In the genomic region with DNA sequence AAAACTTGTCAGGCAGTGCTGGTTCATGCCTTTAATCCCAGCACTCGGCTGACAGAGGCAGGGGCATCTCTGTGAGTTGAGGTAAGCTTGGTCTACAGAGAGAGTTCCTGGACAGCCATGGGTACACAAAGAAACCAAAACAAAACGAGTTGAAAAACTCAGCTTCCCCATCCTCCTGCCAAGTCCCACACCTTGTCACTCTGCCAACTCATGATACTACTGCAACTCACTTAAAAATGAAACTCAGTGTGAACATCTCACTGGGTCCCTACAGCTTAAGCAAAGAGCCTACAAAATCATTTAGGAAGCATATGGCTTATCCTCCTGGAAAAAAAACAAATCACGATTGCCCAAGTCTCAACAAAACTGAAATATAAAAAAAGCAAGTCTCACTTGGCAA, we compare ENCODE assay signal across 22 mouse cellular contexts.
A peak's percentile ranks its signal among the peaks of the same experiment; 100 is the strongest.
DNase-seq lines count a peak whose midpoint lies in the region; ATAC-seq and TF ChIP-seq lines count a peak whose summit lies in the region.
"Had no signal": no experiment of that assay in that cellular context is flagged by ENCODE, and none has a peak within 500 bp of the region (broad histone marks: within the 10 kb centered on the region; RNA-seq: fewer than 3 reads in every experiment).

No protein-coding gene starts in this region.

- no peak for TF ChIP-seq CTCF in lung, postnatal 0 days (IDR thresholded peaks at IDR 0.05)
- TF ChIP-seq CTCF in small intestine, adult 2 months (IDR thresholded peaks at IDR 0.05; ENCODE audit: extremely low read depth, insufficient read length, insufficient replicate concordance, low read depth, low read length), result no peak

- no peaks in the 10 kb centered on the region for H3K27me3 ChIP-seq in lung, postnatal 0 days (replicated peaks; ENCODE audit: insufficient read depth, low read length)
- no peaks in the 10 kb centered on the region for H3K27me3 ChIP-seq in small intestine, adult 2 months (ENCODE audit: control insufficient read depth, insufficient read depth, low read length)
- no peaks in the 10 kb centered on the region for H3K27me3 ChIP-seq in midbrain, embryonic 14.5 days (ENCODE audit: control insufficient read depth, insufficient read depth, low read length)
- H3K27me3 ChIP-seq: forebrain, embryonic 12.5 days; limb, embryonic 13.5 days; stomach, embryonic 15.5 days had no signal

- 29% methylated on average over 3 of the region's 3 CpGs for WGBS in lung, postnatal 0 days
- WGBS in small intestine, adult 2 months, result 12% methylated on average over 3 of the region's 3 CpGs
- 65% methylated on average over 3 of the region's 3 CpGs for whole genome bisulfite sequencing in midbrain, embryonic 14.5 days

- peak; percentile 89 for DNase-seq in heart, adult 11 months
- DNase-seq in heart, postnatal 10 days, result no peak
- DNase-seq in right cerebral cortex, adult 18-20 months, result peak; percentile 10
- DNase-seq in right cerebral cortex, postnatal 14 days, result no peak
- no peak for DNase-seq in lung, postnatal 0 days (ENCODE audit: low spot score)
- no peak for DNase-seq in layer of hippocampus, postnatal 25 days (ENCODE audit: extremely low spot score in 1 of 2, low spot score in 1 of 2)
- DNase-seq in midbrain, embryonic 14.5 days, result no peak
- DNase-seq: cerebellum, adult 9-11 months; gastrocnemius, postnatal 25 days; kidney, adult 18-20 months; kidney, postnatal 10 days; thymus, adult 2 months had no signal

- peak; percentile 19; the same call in 1 of the 2 replicates for ATAC-seq in lung, postnatal 0 days
- no peak for ATAC-seq in midbrain, embryonic 14.5 days (ENCODE audit: low FRiP score, low TSS enrichment)
- ATAC-seq: CD4-positive, CD25-positive, alpha-beta regulatory T cell, adult 4 months had no signal

- no peak for TF ChIP-seq POLR2A in small intestine, adult 2 months (IDR thresholded peaks at IDR 0.05; ENCODE audit: low read depth, low read length)

- no peaks in the 10 kb centered on the region for H3K9me3 ChIP-seq in lung, postnatal 0 days (ENCODE audit: low read length)
- H3K9me3 ChIP-seq in midbrain, embryonic 14.5 days (ENCODE audit: control insufficient read depth, low read length), result no peaks in the 10 kb centered on the region
- H3K9me3 ChIP-seq: forebrain, embryonic 12.5 days; G1E; heart, embryonic 10.5 days; limb, embryonic 13.5 days; midbrain, embryonic 10.5 days; stomach, embryonic 15.5 days had no signal

- H3K4me2 ChIP-seq in lung, postnatal 0 days (replicated peaks; ENCODE audit: low read depth, low read length), result no peak overlapping the region
- no peak overlapping the region for H3K4me2 ChIP-seq in midbrain, embryonic 14.5 days (ENCODE audit: low read length)
- H3K4me2 ChIP-seq: forebrain, embryonic 12.5 days; limb, embryonic 13.5 days; stomach, embryonic 15.5 days had no signal

- H3K4me3 ChIP-seq in lung, postnatal 0 days (ENCODE audit: low read depth, low read length), result no peak overlapping the region
- H3K4me3 ChIP-seq in small intestine, adult 2 months (ENCODE audit: low read depth, low read length), result no peak overlapping the region
- H3K4me3 ChIP-seq in midbrain, embryonic 14.5 days (replicated peaks; ENCODE audit: low read depth, low read length), result no peak overlapping the region
- H3K4me3 ChIP-seq: forebrain, embryonic 12.5 days; heart, embryonic 10.5 days; limb, embryonic 13.5 days; midbrain, embryonic 10.5 days; stomach, embryonic 15.5 days had no signal

- TF ChIP-seq EP300 in lung, postnatal 0 days (IDR thresholded peaks at IDR 0.05), result no peak

- H3K4me1 ChIP-seq in lung, postnatal 0 days (ENCODE audit: insufficient read depth, low read depth, low read length), result no peaks in the 10 kb centered on the region
- peaks cover 5% of the 10 kb centered on the region; the same call in 1 of the 2 replicates for H3K4me1 ChIP-seq in small intestine, adult 2 months (ENCODE audit: control insufficient read depth, insufficient read depth, insufficient read length, low read length)
- H3K4me1 ChIP-seq in midbrain, embryonic 14.5 days (ENCODE audit: control insufficient read depth, insufficient read depth, low read length), result no peaks in the 10 kb centered on the region
- H3K4me1 ChIP-seq: forebrain, embryonic 12.5 days; heart, embryonic 10.5 days; limb, embryonic 13.5 days; midbrain, embryonic 10.5 days; stomach, embryonic 15.5 days had no signal

- no peak overlapping the region for H3K27ac ChIP-seq in lung, postnatal 0 days (ENCODE audit: low read length)
- H3K27ac ChIP-seq in small intestine, adult 2 months (ENCODE audit: insufficient read depth, low read depth, low read length), result peak overlapping the region; percentile 43; the same call in 1 of the 2 replicates
- H3K27ac ChIP-seq in midbrain, embryonic 14.5 days (replicated peaks; ENCODE audit: low read depth, low read length), result no peak overlapping the region
- H3K27ac ChIP-seq: forebrain, embryonic 12.5 days; heart, embryonic 10.5 days; limb, embryonic 13.5 days; liver, embryonic 14.5 days; macrophage; midbrain, embryonic 10.5 days; stomach, embryonic 15.5 days had no signal

- intact Hi-C loops in heart, postnatal 10 days (cut with DNase I), result no loop called here

- H3K36me3 ChIP-seq in lung, postnatal 0 days (ENCODE audit: insufficient read depth, low read length), result no peaks in the 10 kb centered on the region
- H3K36me3 ChIP-seq in small intestine, adult 2 months (ENCODE audit: control insufficient read depth, insufficient read depth, low read length), result no peaks in the 10 kb centered on the region
- H3K36me3 ChIP-seq in midbrain, embryonic 14.5 days (ENCODE audit: control insufficient read depth, insufficient read depth, low read length), result no peaks in the 10 kb centered on the region
- H3K36me3 ChIP-seq: forebrain, embryonic 12.5 days; G1E; heart, embryonic 10.5 days; limb, embryonic 13.5 days; midbrain, embryonic 10.5 days; stomach, embryonic 15.5 days had no signal

- no peak overlapping the region for H3K9ac ChIP-seq in lung, postnatal 0 days (replicated peaks; ENCODE audit: low read depth)
- H3K9ac ChIP-seq in midbrain, embryonic 14.5 days (replicated peaks; ENCODE audit: low read length), result no peak overlapping the region
- H3K9ac ChIP-seq: forebrain, embryonic 12.5 days; limb, embryonic 13.5 days; liver, embryonic 14.5 days; stomach, embryonic 15.5 days had no signal

Comparison
In these comparisons a context has a peak if more than half of its experiments do, and no peak if none do; other contexts are left out.
1. DNase-seq: peak in heart, adult 11 months (single experiment) and right cerebral cortex, adult 18-20 months (single experiment); none in heart, postnatal 10 days (0 of 2), right cerebral cortex, postnatal 14 days (single experiment), lung, postnatal 0 days (single experiment), layer of hippocampus, postnatal 25 days (0 of 2) and midbrain, embryonic 14.5 days (single experiment).